Comparison of ENCODE assay signal across 12 mouse cellular contexts in genomic region chr1:126604551-126604950, GRCm38 (mm10).
DNase-seq lines count a peak whose midpoint lies in the region; ATAC-seq and TF ChIP-seq lines count a peak whose summit lies in the region.
"Had no signal": no experiment of that assay in that cellular context is flagged by ENCODE, and none has a peak within 500 bp of the region (broad histone marks: within the 10 kb centered on the region; RNA-seq: fewer than 3 reads in every experiment).

No protein-coding gene starts in this region.

- 62% methylated on average over 9 of the region's 9 CpGs for WGBS in lung, adult 2 months
- WGBS in stomach, embryonic 16.5 days = 62% methylated on average over 9 of the region's 9 CpGs
- WGBS in thymus, adult 2 months = 81% methylated on average over 9 of the region's 9 CpGs

- H3K4me1 ChIP-seq in lung, adult 2 months (ENCODE audit: control insufficient read depth, insufficient read depth, low read length) = peaks cover 2% of the 10 kb centered on the region
- no peaks in the 10 kb centered on the region for H3K4me1 ChIP-seq in stomach, embryonic 16.5 days (ENCODE audit: control insufficient read depth, insufficient read depth, low read length)
- no peaks in the 10 kb centered on the region for H3K4me1 ChIP-seq in thymus, adult 2 months (replicated peaks; ENCODE audit: control insufficient read depth, insufficient read depth, low read length)

- TF ChIP-seq CTCF in lung, adult 2 months (IDR thresholded peaks at IDR 0.05; ENCODE audit: insufficient read depth, low read length) = no peak
- TF ChIP-seq CTCF in thymus, adult 2 months (IDR thresholded peaks at IDR 0.05; ENCODE audit: borderline replicate concordance, control insufficient read depth, extremely low read depth, insufficient read depth, low read length, poor library complexity) = no peak

- H3K36me3 ChIP-seq in stomach, embryonic 16.5 days (ENCODE audit: control insufficient read depth, insufficient read depth, low read length) = no peaks in the 10 kb centered on the region
- no peaks in the 10 kb centered on the region for H3K36me3 ChIP-seq in thymus, adult 2 months (ENCODE audit: control insufficient read depth, insufficient read depth, low read length)
- H3K36me3 ChIP-seq: forebrain, embryonic 12.5 days; limb, embryonic 13.5 days had no signal

- no peak overlapping the region for H3K4me2 ChIP-seq in stomach, embryonic 16.5 days (ENCODE audit: low read depth, low read length)
- H3K4me2 ChIP-seq: forebrain, embryonic 12.5 days; limb, embryonic 13.5 days had no signal

- no peaks in the 10 kb centered on the region for H3K27me3 ChIP-seq in stomach, embryonic 16.5 days (ENCODE audit: control insufficient read depth, insufficient read depth, low read length)
- H3K27me3 ChIP-seq in thymus, adult 2 months (ENCODE audit: control insufficient read depth, insufficient read depth, low read length) = no peaks in the 10 kb centered on the region
- H3K27me3 ChIP-seq: forebrain, embryonic 12.5 days; limb, embryonic 13.5 days had no signal

- DNase-seq in kidney, adult 18-20 months = peak; percentile 59
- peak; percentile 44 for DNase-seq in kidney, postnatal 10 days
- peak; percentile 76 for DNase-seq in lung, adult 2 months
- no peak for DNase-seq in heart, postnatal 25 days (ENCODE audit: low spot score)
- DNase-seq in layer of hippocampus, adult 18-20 months (ENCODE audit: low spot score in 2 of 2) = no peak
- DNase-seq in thymus, adult 2 months = no peak
- DNase-seq: cerebellum, adult 2 months; heart, postnatal 4 days; thymus, postnatal 4 days had no signal

- no peak overlapping the region for H3K27ac ChIP-seq in stomach, embryonic 16.5 days (ENCODE audit: low read length)
- H3K27ac ChIP-seq in thymus, adult 2 months (ENCODE audit: control insufficient read depth, insufficient read depth, low read length) = no peak overlapping the region
- H3K27ac ChIP-seq: forebrain, embryonic 12.5 days; limb, embryonic 13.5 days had no signal

- peak overlapping the region; percentile 54 for H3K4me3 ChIP-seq in lung, adult 2 months (replicated peaks; ENCODE audit: extremely low read depth, low read depth, low read length)
- no peak overlapping the region for H3K4me3 ChIP-seq in stomach, embryonic 16.5 days (replicated peaks; ENCODE audit: low read length)
- H3K4me3 ChIP-seq in thymus, adult 2 months (ENCODE audit: control insufficient read depth, insufficient read depth, low read length) = no peak overlapping the region
- H3K4me3 ChIP-seq: forebrain, embryonic 12.5 days; limb, embryonic 13.5 days had no signal

- H3K9ac ChIP-seq in stomach, embryonic 16.5 days (ENCODE audit: low read length) = no peak overlapping the region
- H3K9ac ChIP-seq: forebrain, embryonic 12.5 days; limb, embryonic 13.5 days had no signal

- H3K9me3 ChIP-seq in stomach, embryonic 16.5 days (replicated peaks; ENCODE audit: control insufficient read depth, low read length) = no peaks in the 10 kb centered on the region
- H3K9me3 ChIP-seq: forebrain, embryonic 12.5 days; limb, embryonic 13.5 days had no signal

- intact Hi-C loops in heart, postnatal 25 days (cut with DNase I) = loop anchor here (5.0 kb wide), 1 partner anchor 48 kb away; no protein-coding TSS in a partner anchor

- peak; percentile 56; the same call in 1 of the 2 replicates for TF ChIP-seq POLR2A in lung, adult 2 months (IDR thresholded peaks at IDR 0.05; ENCODE audit: borderline replicate concordance, extremely low read depth, low read depth, low read length)
- no peak for TF ChIP-seq POLR2A in thymus, adult 2 months (IDR thresholded peaks at IDR 0.05; ENCODE audit: control insufficient read depth, extremely low read depth, insufficient read depth, low read length, poor library complexity)

- peak; percentile 29; the same call in 1 of the 2 replicates for ATAC-seq in stomach, embryonic 16.5 days (ENCODE audit: insufficient read depth, low FRiP score)

Comparison
In these comparisons a context has a peak if more than half of its experiments do, and no peak if none do; other contexts are left out.
1. DNase-seq: peak in kidney, adult 18-20 months (single experiment), kidney, postnatal 10 days (single experiment) and lung, adult 2 months (single experiment); none in heart, postnatal 25 days (single experiment), layer of hippocampus, adult 18-20 months (0 of 2) and thymus, adult 2 months (single experiment).